Mouse (Mus musculus): ENCODE results near the gene Mterf4. TPM values are rescaled to one million over a fixed set of nuclear protein-coding genes. Genes with fewer than 3 reads are reported as not detected.
A peak's percentile ranks its signal among the peaks of the same experiment; 100 is the strongest.
"Not testable (repeated sequence)": the region's sequence is repeated elsewhere in the genome, so short reads cannot be mapped to it uniquely, and the experiment has no call there.

Mterf4 gene
- 10 to 100 TPM; 23.1 to 23.3 TPM for total RNA-seq (2021)
- long read RNA-seq, experiment 1, transcript Mterf4-201 (4 exons, 1,366 nt) = major isoform, 7 of 9 reads
- long read RNA-seq, experiment 1, partial matches to known transcripts = 0 of 9 reads
- long read RNA-seq, experiment 1, other reads (novel, unspliced or antisense) = 0 of 9 reads
- long read RNA-seq, experiment 2, transcript Mterf4-202 (3 exons, 1,525 nt) = minor isoform, 6 of 31 reads
- long read RNA-seq, experiment 2, transcript Mterf4-201 (4 exons, 1,366 nt) = major isoform, 19 of 31 reads
- long read RNA-seq, experiment 2, partial matches to known transcripts = 1 of 31 reads
- long read RNA-seq, experiment 2, other reads (novel, unspliced or antisense) = 4 of 31 reads

DNA sequence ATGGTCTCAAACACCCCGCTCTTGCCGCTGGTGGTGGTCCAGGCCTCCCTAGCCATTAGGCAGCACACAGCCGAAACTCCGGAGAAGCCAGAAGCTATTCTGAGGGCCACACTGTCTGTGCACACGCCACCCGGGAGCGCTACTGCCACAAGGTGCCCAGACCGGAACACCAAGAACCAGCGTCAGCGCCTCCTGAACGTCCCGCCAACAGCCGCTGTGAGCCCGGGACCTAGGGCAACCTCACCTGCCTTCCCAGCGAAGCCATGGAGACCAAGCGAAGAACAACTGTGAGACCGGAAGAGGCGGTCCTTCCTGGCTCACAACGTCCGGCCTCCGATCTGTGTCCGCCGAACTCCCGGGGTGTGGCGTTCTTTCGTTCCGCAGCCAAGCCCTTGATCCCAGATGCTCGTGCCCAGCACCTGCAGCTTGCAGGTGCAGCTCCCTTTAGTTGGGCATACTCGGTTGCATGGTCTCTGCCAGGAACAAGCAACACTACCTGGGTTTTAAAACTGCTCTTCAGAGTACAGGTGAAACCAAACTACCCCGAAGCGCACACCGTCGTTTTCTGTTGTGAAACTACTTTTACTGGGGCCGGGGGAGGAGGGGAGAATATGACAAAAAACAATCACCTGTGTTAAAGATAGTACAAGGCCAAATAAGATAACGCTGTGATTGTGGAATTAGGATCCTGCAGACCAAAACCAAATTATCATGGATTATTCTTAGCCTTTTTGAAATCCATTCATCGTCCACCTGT, at the start of gene Mterf4:
TSS of gene Mterf4 (minus strand) at position 335 of the 757 bp plus-strand sequence.
- peak; percentile 71 to 74 for DNase-seq (ENCODE audit: low spot score in 2 of 2)

DNA sequence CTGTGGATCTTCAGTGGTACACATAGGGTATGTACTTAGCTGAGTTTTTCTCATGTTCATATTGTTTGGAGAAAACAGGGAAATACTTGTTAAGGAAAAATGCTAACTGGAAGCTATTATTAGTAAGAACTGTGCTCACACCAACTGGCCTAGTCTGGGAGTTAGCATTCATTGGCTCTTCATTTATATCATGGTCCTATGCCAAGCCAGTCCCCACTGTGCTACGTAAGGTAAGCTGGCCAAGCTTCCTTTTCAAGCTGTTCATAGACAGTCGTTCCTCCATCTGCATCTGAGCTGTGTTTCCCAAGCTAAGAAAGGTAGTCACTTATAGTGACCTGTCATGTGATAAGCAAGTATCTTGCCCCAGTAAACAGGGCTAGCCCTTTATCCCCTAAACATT, 47.0 kb upstream of the Mterf4 start:
- DNase-seq (ENCODE audit: low spot score in 2 of 2) = no peak

DNA sequence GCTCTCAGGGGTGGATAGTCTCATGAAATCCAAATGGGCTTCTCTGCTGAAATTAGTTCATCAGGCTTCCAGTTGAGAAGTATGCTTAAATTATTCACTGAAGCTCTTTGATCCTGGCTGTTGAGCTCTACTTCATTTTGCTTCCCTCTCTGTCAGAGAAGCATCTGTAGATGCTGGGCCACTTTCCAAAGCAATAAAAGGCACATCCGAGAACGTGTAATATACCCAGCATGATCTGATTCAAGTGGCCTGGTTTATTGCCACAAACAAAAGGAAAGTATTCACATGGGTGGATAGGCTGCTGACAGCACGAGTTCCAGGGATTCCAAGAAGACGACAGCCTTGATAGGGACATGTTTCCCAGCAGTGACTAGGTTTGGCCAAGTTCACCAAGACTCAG, 44.0 kb upstream of the Mterf4 start:
- DNase-seq (ENCODE audit: low spot score in 2 of 2) = no peak

DNA sequence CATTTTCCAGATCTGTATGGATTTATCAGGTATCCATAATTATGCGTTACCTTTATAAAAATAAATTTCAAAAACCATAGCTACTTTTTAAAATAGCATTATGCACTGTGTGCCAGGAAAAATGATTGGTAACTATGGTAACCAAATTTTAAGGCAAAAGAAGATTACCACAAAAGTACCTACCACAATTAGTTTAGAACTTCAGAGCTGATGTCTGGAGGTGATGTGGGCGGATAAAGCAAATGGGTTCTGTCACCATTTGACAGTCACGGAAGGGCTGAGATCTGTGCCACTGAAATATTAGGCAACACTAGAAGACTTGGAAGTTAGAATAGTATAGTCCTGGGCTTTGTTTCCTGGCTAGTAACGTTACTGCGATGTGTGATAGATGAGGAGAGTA, 41.5 kb upstream of the Mterf4 start:
- no peak for DNase-seq (ENCODE audit: low spot score in 2 of 2)

DNA sequence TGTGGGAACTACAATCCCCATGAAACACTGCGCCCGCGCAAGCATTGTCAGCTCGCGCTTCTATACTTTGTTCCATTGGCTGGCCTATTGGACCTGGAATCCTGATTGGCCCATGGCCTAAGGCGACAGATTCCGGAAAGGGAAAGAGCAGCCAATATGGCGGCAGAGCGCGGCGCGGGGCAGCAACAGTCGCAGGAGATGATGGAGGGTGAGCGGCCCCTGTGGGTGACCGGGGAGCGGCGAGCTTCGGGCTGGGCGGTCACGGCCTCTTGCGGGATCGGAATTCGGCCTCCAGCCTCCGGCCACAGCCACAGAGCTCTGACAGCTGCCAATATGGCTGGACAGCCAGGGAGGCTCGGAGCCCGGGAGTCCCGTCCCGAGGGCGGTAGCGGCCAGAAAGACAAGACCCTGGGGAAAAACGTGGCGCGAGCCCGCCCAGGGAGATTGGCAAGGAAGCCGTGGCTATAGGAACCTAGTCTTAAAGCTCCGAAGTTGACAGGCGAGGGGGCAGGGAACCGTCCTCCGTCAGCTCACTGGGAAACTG, 37.9 kb upstream of the Mterf4 start:
- peak; percentile 84 to 86 for DNase-seq (ENCODE audit: low spot score in 2 of 2)

DNA sequence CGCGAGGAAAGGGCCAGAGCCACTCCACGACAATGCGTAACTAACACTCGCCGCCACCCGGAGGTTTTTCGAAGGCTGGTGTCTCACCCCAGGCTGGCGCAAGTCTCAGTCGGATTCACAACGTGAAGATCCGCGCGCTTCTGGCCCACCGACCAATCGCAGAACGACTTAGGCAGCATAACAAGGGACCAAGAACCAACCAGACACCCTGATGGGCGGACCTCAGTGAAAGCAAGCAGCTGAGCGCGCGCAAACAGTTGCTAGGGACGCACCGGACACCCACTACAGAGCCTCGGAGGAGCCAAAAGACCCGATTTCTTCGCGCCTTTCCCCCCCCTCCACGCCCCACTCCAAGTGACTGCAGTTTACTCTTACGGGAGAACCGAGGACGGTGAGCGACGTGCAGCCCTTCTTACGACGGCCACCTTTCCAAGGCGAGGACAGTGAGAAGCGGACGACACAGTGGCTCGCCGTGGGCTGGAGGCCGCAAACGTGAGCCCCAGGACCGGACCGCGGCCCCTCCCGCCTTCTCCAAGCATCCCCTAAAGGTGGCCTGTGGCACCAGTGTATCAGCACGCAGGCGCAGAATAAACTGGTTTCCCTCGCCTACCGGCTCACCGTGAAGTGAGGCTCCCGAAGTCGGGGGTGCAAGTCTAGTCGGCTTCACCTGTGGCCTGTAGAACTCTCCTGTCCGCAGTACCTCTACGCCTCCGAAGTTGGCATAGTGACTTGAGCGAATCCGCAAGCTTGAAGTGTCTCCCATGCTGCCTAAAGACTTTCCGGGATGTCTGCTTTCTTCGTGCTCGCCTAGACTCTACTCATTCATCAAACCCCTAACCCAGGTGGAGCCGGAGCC, 37.2 kb upstream of the Mterf4 start, which contains the start of the genes Ppp1r7 and Pask:
TSS of gene Ppp1r7 (plus strand) at position 207 of the 856 bp plus-strand sequence.
TSS of gene Pask (minus strand) at position 835 of the 856 bp plus-strand sequence.
- DNase-seq (ENCODE audit: low spot score in 2 of 2) = peak; percentile 90 to 91

DNA sequence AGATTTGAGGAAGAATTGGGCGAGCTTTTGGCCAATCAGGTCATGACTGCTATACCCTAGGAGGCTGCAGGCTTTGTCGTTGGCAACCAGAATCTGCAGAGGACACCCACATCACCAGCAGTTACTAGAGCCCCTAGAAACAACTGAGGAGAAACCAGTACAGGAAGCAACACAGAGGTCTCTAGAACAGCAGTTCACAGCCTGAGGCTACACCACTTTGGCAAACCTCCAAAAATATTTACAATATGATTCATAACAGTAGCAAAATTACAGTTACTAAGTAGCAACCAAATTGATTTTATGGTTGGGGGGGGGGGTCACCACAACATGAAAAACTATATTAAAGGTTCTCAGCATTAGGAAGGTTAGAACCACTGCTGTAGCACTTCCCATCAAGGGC, 28.9 kb upstream of the Mterf4 start:
- no peak for DNase-seq (ENCODE audit: low spot score in 2 of 2)

DNA sequence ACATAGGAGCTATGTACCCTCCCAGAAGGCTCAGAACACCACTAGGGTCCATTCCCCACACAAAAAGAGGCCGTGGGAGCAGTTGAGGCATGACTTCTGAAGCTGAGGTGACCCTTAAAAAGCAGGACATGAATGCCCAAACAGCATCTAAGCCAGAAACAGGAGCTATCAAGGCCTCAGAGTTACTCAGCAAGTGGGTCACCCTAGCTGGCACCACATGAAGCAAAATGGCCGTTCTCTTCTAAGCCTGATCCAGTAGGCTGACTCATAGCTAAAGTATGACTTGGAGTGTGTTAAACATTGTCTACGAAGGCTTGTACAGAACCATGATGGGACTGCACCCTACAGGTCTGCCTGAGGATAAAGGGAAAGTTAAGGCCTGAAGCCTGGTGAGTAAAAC, 20.7 kb upstream of the Mterf4 start:
- DNase-seq (ENCODE audit: low spot score in 2 of 2) = no peak

DNA sequence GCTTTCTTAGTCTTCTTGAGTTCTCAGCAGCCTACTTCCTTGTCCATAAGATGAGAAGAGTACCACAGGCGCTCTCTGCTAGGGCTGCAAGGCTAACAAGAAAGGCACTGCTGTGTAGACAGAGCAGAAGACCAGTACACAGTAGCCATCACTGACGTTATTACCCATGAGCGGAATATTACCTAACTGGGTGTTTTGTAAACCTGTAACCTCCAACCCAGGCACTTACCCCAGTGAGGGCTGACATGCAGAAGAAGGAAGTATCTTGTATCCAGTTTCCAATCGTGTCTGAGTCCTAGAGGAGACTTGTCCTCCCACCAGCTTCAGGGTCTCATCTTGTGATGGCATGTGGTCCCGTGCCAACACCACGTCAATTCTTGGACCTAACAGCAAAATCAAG, 18.3 kb upstream of the Mterf4 start:
- DNase-seq (ENCODE audit: low spot score in 2 of 2) = no peak

DNA sequence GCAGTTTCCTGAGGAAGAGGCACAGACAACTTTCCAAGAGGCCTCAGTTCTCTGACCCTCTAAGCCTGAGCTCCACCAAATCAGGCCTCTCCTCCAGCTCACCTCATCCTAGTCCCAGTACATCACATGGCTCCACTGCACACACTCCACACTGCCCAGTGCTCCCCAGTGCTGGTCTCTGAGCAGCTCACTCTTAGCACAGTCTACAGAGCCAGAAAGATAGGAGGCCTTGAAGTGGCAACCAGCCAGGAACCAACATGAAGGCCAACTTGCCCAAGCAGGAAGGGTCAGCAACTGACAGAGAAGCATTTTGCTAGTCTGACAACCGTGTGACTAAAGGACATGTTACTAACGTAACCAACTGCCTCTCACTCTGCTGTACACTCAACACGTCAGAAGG, 5.1 kb downstream of the Mterf4 start:
- DNase-seq (ENCODE audit: low spot score in 2 of 2) = peak in 1 of 2 experiments; percentile 51

DNA sequence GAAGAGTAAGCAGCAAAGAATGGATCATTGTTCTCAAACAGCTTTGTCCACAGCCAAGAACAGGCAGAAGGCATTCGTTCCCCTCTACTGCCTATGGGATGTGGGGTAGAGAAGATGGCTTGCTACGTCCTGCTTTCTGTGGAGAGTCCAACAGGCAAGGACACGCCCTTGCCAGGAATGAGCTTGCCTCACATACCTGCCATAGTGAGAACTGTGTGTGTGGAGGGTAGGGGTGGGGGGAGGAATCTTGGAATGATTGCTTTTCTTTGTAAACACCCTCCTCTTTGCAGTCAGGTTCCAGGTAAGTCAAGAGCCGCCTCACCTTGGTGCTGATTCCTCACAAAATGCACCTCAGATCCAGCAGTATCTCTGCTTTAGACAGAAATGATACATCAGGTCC, 5.9 kb downstream of the Mterf4 start:
- no peak for DNase-seq (ENCODE audit: low spot score in 2 of 2)

DNA sequence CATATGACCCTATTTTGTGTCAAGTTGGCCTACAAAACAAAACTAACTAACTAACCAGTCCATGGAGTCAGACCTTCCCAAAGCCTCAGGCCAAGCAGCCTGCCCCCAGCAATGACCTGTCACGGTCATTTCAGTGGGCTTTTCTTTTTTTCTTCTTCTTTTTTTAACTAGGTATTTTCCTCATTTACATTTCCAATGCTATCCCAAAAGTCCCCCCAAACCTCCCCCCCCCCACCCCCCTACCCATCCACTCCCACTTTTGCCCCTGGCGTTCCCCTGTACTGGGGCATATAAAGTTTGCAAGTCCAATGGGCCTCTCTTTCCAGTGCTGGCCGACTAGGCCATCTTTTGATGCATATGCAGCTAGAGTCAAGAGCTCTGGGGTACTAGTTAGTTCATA, 11.2 kb downstream of the Mterf4 start:
- not testable (repeated sequence) for DNase-seq (ENCODE audit: low spot score in 2 of 2)

DNA sequence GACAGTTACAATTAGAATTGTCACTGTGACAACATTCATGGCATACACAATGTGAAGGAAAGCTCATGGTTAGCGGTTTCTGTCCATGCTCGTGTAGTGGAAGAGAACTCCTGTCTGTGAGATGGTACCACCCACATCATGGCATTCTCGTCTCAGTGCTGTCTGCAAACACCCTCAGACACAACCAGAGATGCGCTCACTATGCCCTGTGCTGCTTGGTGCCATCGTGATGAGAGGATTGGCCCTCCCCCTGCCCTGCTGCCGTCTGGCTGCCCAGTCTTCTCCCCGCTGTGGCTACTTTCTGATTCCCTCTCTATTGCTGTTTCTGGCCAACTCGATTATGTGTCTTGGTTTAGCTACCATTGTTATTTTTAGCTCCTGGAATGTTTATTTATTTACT, 13.7 kb downstream of the Mterf4 start:
- no peak for DNase-seq (ENCODE audit: low spot score in 2 of 2)

DNA sequence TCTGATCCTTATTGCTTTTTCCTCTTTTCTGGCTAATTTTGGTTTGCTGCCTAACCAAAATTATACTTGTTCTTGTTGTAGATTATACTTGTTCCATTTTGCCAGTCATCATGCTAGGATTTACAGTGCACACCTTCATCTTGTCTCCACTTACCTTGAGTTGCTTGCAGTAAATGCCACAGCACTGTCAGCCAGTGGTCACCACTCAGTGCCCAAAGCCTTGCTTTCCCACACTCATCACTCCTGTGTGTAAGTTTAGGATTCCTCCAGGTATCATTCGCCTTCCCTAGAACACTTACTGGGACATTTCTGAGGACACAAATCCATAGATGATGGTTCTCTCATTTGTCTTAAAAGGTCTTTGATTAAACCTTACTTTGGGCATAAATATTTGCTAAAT, 14.1 kb downstream of the Mterf4 start:
- no peak for DNase-seq (ENCODE audit: low spot score in 2 of 2)

DNA sequence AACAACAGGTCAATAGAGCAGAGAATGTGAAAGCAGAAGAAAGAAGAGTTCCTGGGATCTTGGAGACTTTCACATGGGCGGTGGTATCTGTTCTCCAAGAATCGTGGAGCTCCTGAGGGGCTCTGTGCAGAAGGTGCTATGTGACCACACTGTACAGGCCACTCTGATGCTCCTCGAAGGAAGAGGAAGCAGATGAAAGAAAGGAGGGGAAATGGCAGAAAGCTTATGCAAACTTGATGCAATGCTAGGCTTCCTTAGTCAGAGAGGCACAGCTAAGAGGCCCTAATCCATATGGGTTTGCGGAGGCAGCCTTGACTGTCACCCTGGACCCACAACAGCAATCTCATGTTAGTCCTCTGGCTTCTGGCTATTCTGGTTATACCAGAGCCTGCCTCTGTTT, 14.8 kb downstream of the Mterf4 start:
- DNase-seq (ENCODE audit: low spot score in 2 of 2) = no peak

DNA sequence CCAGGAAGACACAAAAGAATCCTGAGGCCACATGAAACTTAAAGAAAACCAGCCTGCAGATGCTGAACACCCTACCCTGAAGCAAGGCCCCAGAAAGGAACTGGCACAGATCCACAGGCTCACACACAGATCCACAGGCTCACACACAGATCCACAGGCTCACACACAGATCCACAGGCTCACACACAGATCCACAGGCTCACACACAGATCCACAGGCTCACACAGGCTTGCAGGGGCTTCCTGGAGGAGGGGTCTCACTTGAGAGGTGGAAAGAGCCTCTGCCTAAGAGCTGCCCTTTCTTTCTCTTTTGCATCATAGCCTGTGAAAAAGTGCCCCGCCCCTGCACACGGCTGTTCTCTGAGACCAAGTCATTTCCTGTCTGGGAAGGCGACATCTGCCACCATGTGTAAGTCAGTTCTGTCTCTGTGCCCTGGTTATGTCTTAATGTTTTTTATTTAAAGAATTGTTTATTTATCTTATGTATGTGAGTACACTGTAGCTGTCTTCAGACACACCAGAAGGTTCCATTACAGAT, 16.0 kb downstream of the Mterf4 start:
- DNase-seq (ENCODE audit: low spot score in 2 of 2) = no peak

DNA sequence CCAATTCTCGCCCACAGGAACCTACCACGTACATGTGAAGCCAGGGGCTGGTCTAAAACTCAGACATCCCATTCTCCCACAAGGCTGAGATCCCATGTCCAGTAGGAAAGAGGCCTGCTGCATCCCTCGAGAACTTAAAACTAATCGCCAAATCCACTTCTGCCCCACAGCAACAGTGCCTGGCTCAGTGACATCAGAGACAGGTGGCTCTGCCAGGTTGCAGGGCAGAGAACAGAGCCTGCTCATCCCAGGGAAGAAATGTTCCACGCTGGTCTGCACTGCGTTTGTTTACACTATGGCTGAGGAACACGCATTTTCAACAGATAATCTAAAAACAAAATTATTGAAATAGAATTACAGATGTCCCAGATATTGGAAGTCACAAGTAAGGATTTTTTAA, 28.7 kb downstream of the Mterf4 start:
- DNase-seq (ENCODE audit: low spot score in 2 of 2) = no peak

DNA sequence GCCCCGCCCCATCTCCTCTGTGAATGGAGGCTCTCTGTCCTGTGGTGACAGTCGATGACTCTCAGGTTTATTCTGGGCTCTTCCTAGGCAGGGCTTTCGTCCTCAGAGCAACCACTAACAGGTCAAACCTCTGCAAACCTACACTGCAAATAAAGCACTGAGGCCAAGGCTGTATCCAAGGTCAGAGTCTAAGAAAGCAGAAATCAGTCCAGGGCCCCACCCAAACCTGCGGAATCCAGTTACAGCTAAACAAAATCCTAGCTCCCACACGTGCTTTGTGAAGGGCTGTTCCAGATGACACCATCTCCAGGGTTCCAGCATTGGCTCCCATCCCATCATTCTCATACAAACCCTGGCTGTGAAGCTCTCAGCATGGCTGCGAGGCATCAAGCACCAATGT, 30.2 kb downstream of the Mterf4 start:
- no peak for DNase-seq (ENCODE audit: low spot score in 2 of 2)

DNA sequence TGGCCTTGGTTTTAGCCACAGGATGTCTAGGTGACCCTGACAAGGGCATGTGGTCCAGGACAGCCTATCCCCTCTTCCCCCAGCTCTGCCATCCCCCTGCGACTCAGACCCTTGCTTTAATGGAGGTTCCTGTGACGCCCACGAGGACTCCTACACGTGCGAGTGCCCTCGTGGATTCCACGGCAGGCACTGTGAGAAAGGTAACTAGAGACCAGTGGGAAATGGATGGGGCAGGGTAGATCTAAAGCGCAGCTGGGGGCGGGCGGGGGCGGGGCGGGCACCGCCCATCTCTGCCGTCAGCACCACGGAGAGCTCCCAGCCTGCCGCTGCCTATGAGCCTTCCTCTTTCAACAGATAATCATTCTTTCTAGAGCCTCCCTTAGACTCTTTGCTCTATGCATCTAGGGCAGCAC, 33.3 kb downstream of the Mterf4 start:
- DNase-seq (ENCODE audit: low spot score in 2 of 2) = peak; percentile 15 to 37

DNA sequence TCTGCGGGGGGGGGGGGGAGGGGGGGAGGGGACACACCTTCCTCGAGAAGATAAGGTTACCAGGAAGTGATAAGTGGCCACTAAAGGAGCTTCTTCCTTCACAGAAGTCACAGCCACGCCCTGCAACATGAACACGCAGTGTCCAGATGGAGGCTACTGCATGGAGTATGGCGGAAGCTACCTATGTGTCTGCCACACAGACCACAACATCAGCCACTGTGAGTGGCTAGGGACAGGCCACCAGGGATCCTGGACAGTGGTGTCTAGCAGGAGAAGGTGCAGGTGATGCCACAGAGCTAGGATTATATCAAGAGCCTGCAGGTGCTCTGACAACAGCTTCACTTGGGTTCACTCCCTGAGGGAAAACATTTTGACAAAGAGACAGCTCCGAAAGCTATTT, 34.0 kb downstream of the Mterf4 start:
- no peak for DNase-seq (ENCODE audit: low spot score in 2 of 2)

Measured in adrenal gland, adult 18-20 months (tissue).